Mouse (Mus musculus) olfactory bulb, adult 2 months (tissue): ENCODE data around the gene Olfr370.

ENCODE experiments used
- CTCF ChIP-seq: fragments of 200-500 bp; IDR thresholded peaks from 2 replicates; pipeline ENCODE4 v1.5.1; 2012; ENCODE audit warnings: low read depth, mild to moderate bottlenecking, low read length, moderate library complexity; ENCODE audit not compliant: insufficient read depth
- POLR2A ChIP-seq: fragments of 200-500 bp; IDR thresholded peaks from 2 replicates; pipeline ENCODE4 v1.6.1; 2012; ENCODE audit warnings: mild to moderate bottlenecking, low read depth, low read length, moderate library complexity; ENCODE audit not compliant: insufficient read depth

GRCm38 (mm10) chr8:83585333-83585732 lies 49.8 kb downstream of the Olfr370 start:
- TF ChIP-seq CTCF: no peak
- TF ChIP-seq POLR2A: no peak
